Mouse (Mus musculus): Measurements from ENCODE around the gene Irgc1.

GRCm38 (mm10) chr7:24387059-24387556 lies 65.0 kb downstream of the Irgc1 start:
- TF ChIP-seq ZC3H11A (IDR thresholded peaks at IDR 0.05; ENCODE audit: borderline replicate concordance, low read depth, low read length), result no peak
- no peak for TF ChIP-seq HCFC1 (IDR thresholded peaks at IDR 0.05; ENCODE audit: borderline replicate concordance, insufficient read depth, low read length)
- TF ChIP-seq MAFK (IDR thresholded peaks at IDR 0.05; ENCODE audit: insufficient read depth, low read depth, low read length), result no peak
- no peak for TF ChIP-seq ZNF384 (IDR thresholded peaks at IDR 0.05; ENCODE audit: low read depth, low read length)

Measured in ES-E14 (cell line).